Mouse (Mus musculus): Measurements from ENCODE around the gene Fkbp5.
A peak's percentile ranks its signal among the peaks of the same experiment; 100 is the strongest.
"Not testable (repeated sequence)": the region's sequence is repeated elsewhere in the genome, so short reads cannot be mapped to it uniquely, and the experiment has no call there.

Fkbp5 gene

GRCm38 (mm10) chr17:28419636-28420035 lies 97.7 kb downstream of the Fkbp5 start:
- DNase-seq (ENCODE audit: low spot score): no peak

- no peak for DNase-seq (ENCODE audit: low spot score)
Observed at GRCm38 (mm10) chr17:28418954-28419353, 98.4 kb downstream of the Fkbp5 start.

GRCm38 (mm10) chr17:28418481-28418880 lies 98.8 kb downstream of the Fkbp5 start:
- not testable (repeated sequence) for DNase-seq (ENCODE audit: low spot score)

GRCm38 (mm10) chr17:28417771-28418170 lies 99.6 kb downstream of the Fkbp5 start:
- no peak for DNase-seq (ENCODE audit: low spot score)

- DNase-seq (ENCODE audit: low spot score): no peak
Observed at GRCm38 (mm10) chr17:28415271-28415670, 102.1 kb downstream of the Fkbp5 start.

GRCm38 (mm10) chr17:28411381-28411960 lies 105.9 kb downstream of the Fkbp5 start:
- no peak for DNase-seq (ENCODE audit: low spot score)

- DNase-seq (ENCODE audit: low spot score): no peak
Observed at GRCm38 (mm10) chr17:28410731-28411130, 106.6 kb downstream of the Fkbp5 start.

- DNase-seq (ENCODE audit: low spot score): no peak
Observed at GRCm38 (mm10) chr17:28408251-28408918, 108.9 kb downstream of the Fkbp5 start.

GRCm38 (mm10) chr17:28407418-28408250 lies 109.7 kb downstream of the Fkbp5 start:
- DNase-seq (ENCODE audit: low spot score): peak; percentile 57

- no peak for DNase-seq (ENCODE audit: low spot score)
Observed at GRCm38 (mm10) chr17:28406471-28406870, 110.9 kb downstream of the Fkbp5 start.

- not testable (repeated sequence) for DNase-seq (ENCODE audit: low spot score)
Observed at GRCm38 (mm10) chr17:28404745-28405144, 112.6 kb downstream of the Fkbp5 start.

GRCm38 (mm10) chr17:28404301-28404700 lies 113.0 kb downstream of the Fkbp5 start:
- no peak for DNase-seq (ENCODE audit: low spot score)

GRCm38 (mm10) chr17:28394994-28395393 lies 122.3 kb downstream of the Fkbp5 start:
- no peak for DNase-seq (ENCODE audit: low spot score)

- DNase-seq (ENCODE audit: low spot score): no peak
Observed at GRCm38 (mm10) chr17:28394051-28394765, 123.1 kb downstream of the Fkbp5 start.

- DNase-seq (ENCODE audit: low spot score): no peak
Observed at GRCm38 (mm10) chr17:28391568-28392432, 125.5 kb downstream of the Fkbp5 start.

- DNase-seq (ENCODE audit: low spot score): no peak
Observed at GRCm38 (mm10) chr17:28388534-28388933, 128.8 kb downstream of the Fkbp5 start.

- DNase-seq (ENCODE audit: low spot score): peak; percentile 52
Observed at GRCm38 (mm10) chr17:28386150-28386905, 131.0 kb downstream of the Fkbp5 start.

- no peak for DNase-seq (ENCODE audit: low spot score)
Observed at GRCm38 (mm10) chr17:28384298-28384697, 133.0 kb downstream of the Fkbp5 start.

- no peak for DNase-seq (ENCODE audit: low spot score)
Observed at GRCm38 (mm10) chr17:28380255-28380654, 137.1 kb downstream of the Fkbp5 start.

- no peak for DNase-seq (ENCODE audit: low spot score)
Observed at GRCm38 (mm10) chr17:28375592-28376061, 141.7 kb downstream of the Fkbp5 start.

Data from yolk sac, embryonic 10.5 days (tissue).